Mouse (Mus musculus) heart, embryonic 10.5 days (tissue): ENCODE results near the gene Capn1. TPM values are rescaled to one million over a fixed set of nuclear protein-coding genes. Genes with fewer than 3 reads are reported as not detected.

Experiments
- DNase-seq: peaks from one replicate; pipeline ENCODE4 v3.0.0-alpha.2; 2017; ENCODE audit warnings: low spot score
- H3K27ac ChIP-seq: fragments of 300-500 bp; sonication (generic); 2 replicates; pipeline ENCODE4 v1.5.1; 2016; ENCODE audit warnings: mild to moderate bottlenecking
- H3K27me3 ChIP-seq: fragments of 300-500 bp; sonication (generic); 2 replicates; pipeline ENCODE4 v1.6.1; 2016; ENCODE audit warnings: mild to moderate bottlenecking; ENCODE audit not compliant: poor library complexity, insufficient read depth, severe bottlenecking
- H3K36me3 ChIP-seq: fragments of 300-500 bp; sonication (generic); 2 replicates; pipeline ENCODE4 v1.6.1; 2016; ENCODE audit warnings: mild to moderate bottlenecking, moderate library complexity
- H3K4me1 ChIP-seq: fragments of 300-500 bp; sonication (generic); 2 replicates; pipeline ENCODE4 v1.6.1; 2016; ENCODE audit warnings: mild to moderate bottlenecking
- H3K4me3 ChIP-seq: fragments of 300-500 bp; sonication (generic); 2 replicates; pipeline ENCODE4 v1.5.1; 2016; ENCODE audit warnings: mild to moderate bottlenecking, moderate library complexity
- H3K9me3 ChIP-seq: fragments of 300-500 bp; sonication (generic); 2 replicates; pipeline ENCODE4 v1.6.1; 2016; ENCODE audit warnings: mild to moderate bottlenecking, moderate library complexity
- WGBS: fragments of 180-500 bp; shearing (Covaris S2); methylation state at CpG from one replicate; pipeline ENCODE4 v1.1.7; 2016; 5-methylcytosine and 5-hydroxymethylcytosine counted together
- polyA plus RNA-seq: library from polyadenylated mRNA; unstranded; fragments of >200 nt; fragmentation: Nextera tagmentation; extraction: Ambion mirVana; gene quantifications from 2 replicates; pipeline ENCODE4 v1.2.1, GENCODE M21; 2016

The Capn1 gene
- polyA plus RNA-seq, 1 experiment from 2014 or later, result 7.4 TPM

DNA sequence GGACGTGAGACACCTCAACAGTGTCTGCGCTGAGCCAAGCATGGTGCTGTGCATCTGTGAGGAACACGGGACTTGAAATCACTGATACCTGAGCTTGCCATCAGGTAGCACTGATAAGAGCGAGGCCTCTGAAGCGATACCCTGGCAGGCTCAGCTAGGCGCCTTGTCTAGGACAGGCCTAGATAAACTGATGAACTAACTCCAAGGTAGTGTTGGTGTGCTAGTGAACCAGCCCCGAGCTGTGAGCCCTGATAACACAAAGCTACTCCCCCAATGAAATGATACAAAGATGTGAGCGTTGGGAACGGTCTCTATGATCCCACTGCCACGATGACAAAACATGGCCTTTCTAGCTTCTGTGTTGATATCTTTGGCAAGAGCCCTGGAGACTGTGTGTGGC lies 48.0 kb downstream of the Capn1 start:
- DNase-seq, result no peak
- Histone ChIP-seq H3K4me3 (no peak overlapping the region), H3K4me1 (peaks cover 24% of the 10 kb centered on the region), H3K27ac (no peak overlapping the region), H3K9me3 (no peaks in the 10 kb centered on the region), H3K27me3 (0 out of 2 replicates have a peak, but pooled peaks cover 8% of the 10 kb centered on the region), H3K36me3 (no peaks in the 10 kb centered on the region)
- WGBS, result 73% methylated on average over 10 of the region's 10 CpGs

DNA sequence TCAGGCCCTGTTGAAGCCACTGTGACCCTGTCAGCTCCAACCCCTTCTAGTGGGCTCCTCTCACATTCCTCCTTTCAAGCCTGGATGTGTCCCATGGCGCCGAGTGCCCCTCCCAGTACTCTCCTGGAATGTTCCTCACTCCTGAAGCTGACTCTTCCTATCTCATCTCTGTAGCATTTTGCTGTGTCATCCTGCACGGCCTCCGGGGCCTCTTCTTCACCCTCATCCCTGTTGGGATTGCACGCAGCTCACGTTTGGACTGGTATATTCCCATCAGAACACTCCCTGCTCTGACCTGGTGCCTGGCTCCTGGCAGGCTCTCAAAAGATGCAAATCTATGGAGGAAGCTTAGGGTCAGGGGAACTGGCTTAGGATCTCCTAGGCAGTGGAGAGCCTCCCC lies 48.9 kb downstream of the Capn1 start:
- Histone ChIP-seq H3K27me3 (0 out of 2 replicates have a peak, but pooled peaks cover 2% of the 10 kb centered on the region), H3K4me1 (peaks cover 28% of the 10 kb centered on the region), H3K9me3 (no peaks in the 10 kb centered on the region), H3K27ac (peak overlapping the region; percentile 30; the same call in 1 of the 2 replicates), H3K36me3 (peaks cover under 1% of the 10 kb centered on the region; the same call in 1 of the 2 replicates), H3K4me3 (no peak overlapping the region)
- DNase-seq, result no peak
- WGBS, result 37% methylated on average over 6 of the region's 6 CpGs

- 96% methylated on average over 2 of the region's 2 CpGs for WGBS
- no peak for DNase-seq
- no peaks in the 10 kb centered on the region for H3K27me3 ChIP-seq
- no peak overlapping the region for H3K27ac ChIP-seq
- peaks cover 37% of the 10 kb centered on the region for H3K4me1 ChIP-seq
- no peaks in the 10 kb centered on the region for H3K9me3 ChIP-seq
- no peak overlapping the region for H3K4me3 ChIP-seq
- H3K36me3 ChIP-seq, result peaks cover 9% of the 10 kb centered on the region
These were observed 49.8 kb downstream of the Capn1 start for GRCm38 (mm10) chr19:5965910-5966309.

DNA sequence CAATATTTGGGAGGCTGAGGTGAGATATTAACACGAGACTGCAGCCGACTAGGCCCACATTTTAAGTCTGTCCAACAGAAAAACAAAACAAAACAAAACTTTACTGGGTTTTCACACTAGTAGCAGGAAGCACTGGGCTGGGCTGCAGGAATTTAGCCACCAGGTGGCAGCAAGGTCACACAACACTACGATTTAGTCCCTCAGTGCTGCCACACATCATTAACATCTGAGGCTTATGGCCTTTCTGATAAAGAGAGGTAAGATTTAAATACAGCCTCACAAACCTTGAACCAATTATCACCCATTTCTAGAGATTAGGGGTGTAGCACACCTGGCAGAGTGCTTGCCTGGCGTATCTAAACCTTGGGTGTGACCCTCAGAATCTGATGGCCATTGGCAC lies 50.4 kb downstream of the Capn1 start:
- Histone ChIP-seq H3K4me1 (peaks cover 38% of the 10 kb centered on the region), H3K27me3 (no peaks in the 10 kb centered on the region), H3K36me3 (peaks cover 15% of the 10 kb centered on the region), H3K9me3 (no peaks in the 10 kb centered on the region), H3K27ac (peak overlapping the region; percentile 86; the same call in 1 of the 2 replicates), H3K4me3 (no peak overlapping the region)
- DNase-seq, result no peak
- WGBS, result 5% methylated on average over 4 of the region's 4 CpGs

GRCm38 (mm10) chr19:5964804-5965203 lies 50.9 kb downstream of the Capn1 start:
- WGBS, result 87% methylated on average over 2 of the region's 2 CpGs
- no peaks in the 10 kb centered on the region for H3K27me3 ChIP-seq
- DNase-seq, result no peak
- H3K4me1 ChIP-seq, result peaks cover 38% of the 10 kb centered on the region
- H3K27ac ChIP-seq, result peak overlapping the region; percentile 86; the same call in 1 of the 2 replicates
- peak overlapping the region; percentile 79 for H3K4me3 ChIP-seq
- H3K36me3 ChIP-seq, result peaks cover 17% of the 10 kb centered on the region
- H3K9me3 ChIP-seq, result no peaks in the 10 kb centered on the region

DNA sequence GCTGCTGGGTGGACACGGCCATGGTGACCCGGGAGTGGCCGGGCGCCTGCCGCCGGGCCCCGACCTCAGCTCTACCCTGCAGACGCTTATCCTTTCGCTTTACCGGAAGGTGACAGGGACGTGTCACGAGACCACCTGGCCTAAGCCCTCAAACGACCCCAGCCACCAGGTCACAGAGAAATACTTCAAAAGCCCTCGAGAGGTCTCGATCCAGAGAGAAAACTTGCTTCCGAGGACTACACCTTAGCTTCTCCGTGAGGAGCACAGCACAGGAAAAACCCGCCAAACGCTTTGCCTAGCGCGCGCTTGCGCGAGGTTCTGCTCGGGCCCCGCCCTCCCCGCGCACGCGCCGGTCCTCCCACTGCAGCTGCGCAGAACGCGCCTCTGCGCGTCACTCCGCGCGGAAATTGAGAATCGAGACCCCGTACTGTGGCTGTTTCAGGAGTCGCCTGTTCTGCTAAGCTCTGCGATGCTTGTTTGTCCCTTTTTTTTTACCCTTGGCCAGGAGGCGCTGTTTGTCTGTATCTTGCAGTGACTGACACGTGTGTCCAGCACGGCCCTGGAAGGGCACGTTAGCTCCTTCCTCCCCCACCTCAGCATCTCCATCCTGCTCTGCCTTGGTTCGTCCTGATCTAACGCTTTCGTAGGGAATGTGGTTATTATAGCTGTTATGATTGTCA lies 51.7 kb downstream of the Capn1 start, which contains the start of gene Pola2:
Pola2 (minus strand) TSS at position 320 of the 680 bp plus-strand sequence.
- no peaks in the 10 kb centered on the region for H3K27me3 ChIP-seq
- peaks cover 25% of the 10 kb centered on the region for H3K36me3 ChIP-seq
- H3K4me1 ChIP-seq, result peaks cover 38% of the 10 kb centered on the region
- WGBS, result under 1% methylated on average over 50 of the region's 50 CpGs
- peak within 1 kb of the TSS; percentile 86 for H3K27ac ChIP-seq
- peak within 1 kb of the TSS; percentile 79 for H3K4me3 ChIP-seq
- no peaks in the 10 kb centered on the region for H3K9me3 ChIP-seq
- peak; percentile 93 for DNase-seq

GRCm38 (mm10) chr19:5962651-5963050 lies 53.0 kb downstream of the Capn1 start:
- DNase-seq, result no peak
- H3K9me3 ChIP-seq, result no peaks in the 10 kb centered on the region
- H3K27me3 ChIP-seq, result no peaks in the 10 kb centered on the region
- peaks cover 38% of the 10 kb centered on the region for H3K36me3 ChIP-seq
- H3K27ac ChIP-seq, result no peak overlapping the region
- peak overlapping the region; percentile 79 for H3K4me3 ChIP-seq
- 34% methylated on average over 1 of the region's 1 CpGs for WGBS
- peaks cover 38% of the 10 kb centered on the region for H3K4me1 ChIP-seq

- H3K4me3 ChIP-seq, result no peak overlapping the region
- H3K27ac ChIP-seq, result no peak overlapping the region
- no peaks in the 10 kb centered on the region for H3K9me3 ChIP-seq
- WGBS, result 87% methylated on average over 5 of the region's 5 CpGs
- H3K36me3 ChIP-seq, result peaks cover 72% of the 10 kb centered on the region
- no peak for DNase-seq
- peaks cover 48% of the 10 kb centered on the region for H3K4me1 ChIP-seq
- no peaks in the 10 kb centered on the region for H3K27me3 ChIP-seq
These were observed 58.3 kb downstream of the Capn1 start for GRCm38 (mm10) chr19:5957371-5957770.

GRCm38 (mm10) chr19:5956685-5957084 lies 59.0 kb downstream of the Capn1 start:
- no peak overlapping the region for H3K27ac ChIP-seq
- H3K36me3 ChIP-seq, result peaks cover 75% of the 10 kb centered on the region
- H3K9me3 ChIP-seq, result no peaks in the 10 kb centered on the region
- DNase-seq, result peak; percentile 91
- H3K4me1 ChIP-seq, result peaks cover 52% of the 10 kb centered on the region
- WGBS, result 23% methylated on average over 3 of the region's 3 CpGs
- no peaks in the 10 kb centered on the region for H3K27me3 ChIP-seq
- H3K4me3 ChIP-seq, result no peak overlapping the region

GRCm38 (mm10) chr19:5955704-5956670 lies 59.7 kb downstream of the Capn1 start:
- H3K9me3 ChIP-seq, result no peaks in the 10 kb centered on the region
- 58% methylated on average over 28 of the region's 28 CpGs for WGBS
- 0 out of 2 replicates have a peak overlapping the region, but pooled peaks have one; percentile 8 for H3K4me3 ChIP-seq
- no peak for DNase-seq
- peaks cover 75% of the 10 kb centered on the region for H3K36me3 ChIP-seq
- H3K4me1 ChIP-seq, result peaks cover 50% of the 10 kb centered on the region
- no peaks in the 10 kb centered on the region for H3K27me3 ChIP-seq
- H3K27ac ChIP-seq, result peak overlapping the region; percentile 47; the same call in 1 of the 2 replicates

- Histone ChIP-seq H3K9me3 (no peaks in the 10 kb centered on the region), H3K4me1 (peaks cover 49% of the 10 kb centered on the region), H3K36me3 (peaks cover 78% of the 10 kb centered on the region), H3K27ac (0 out of 2 replicates have a peak overlapping the region, but pooled peaks have one; percentile 30), H3K27me3 (no peaks in the 10 kb centered on the region), H3K4me3 (no peak overlapping the region)
- 90% methylated on average over 10 of the region's 10 CpGs for WGBS
- DNase-seq, result no peak
These were observed 60.8 kb downstream of the Capn1 start for GRCm38 (mm10) chr19:5954936-5955335.

DNA sequence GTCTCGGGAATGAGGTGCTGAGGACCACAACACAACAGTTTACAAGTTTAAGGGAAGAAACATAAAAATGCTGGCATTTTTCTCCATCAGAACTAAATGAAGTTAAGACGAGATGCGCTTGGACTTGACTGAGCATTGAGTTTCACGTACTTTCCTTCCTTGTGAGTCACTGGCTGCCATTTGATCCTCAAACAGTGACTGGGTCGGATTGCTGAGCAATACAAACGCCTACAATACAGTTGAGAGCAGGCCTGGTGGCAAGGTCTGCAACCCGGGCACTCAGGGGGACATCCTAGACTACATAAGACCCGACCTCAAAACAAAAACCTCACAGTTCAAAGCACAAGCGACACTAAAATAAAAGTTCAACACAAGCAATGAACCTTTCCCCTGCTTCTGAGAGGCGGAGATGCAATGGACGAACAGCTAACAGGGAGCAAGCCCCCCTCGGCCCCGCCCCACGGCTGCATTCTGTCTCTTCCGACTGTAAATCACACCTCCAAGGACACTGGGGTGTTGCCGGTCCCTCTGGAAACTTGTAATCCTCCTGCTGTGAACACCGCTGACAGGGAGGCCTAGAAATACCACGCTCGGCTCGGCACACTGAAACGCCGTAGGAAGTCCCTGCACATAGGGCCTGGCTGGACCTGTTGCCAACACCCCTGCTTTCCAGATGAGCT lies 61.5 kb downstream of the Capn1 start:
- no peaks in the 10 kb centered on the region for H3K9me3 ChIP-seq
- H3K4me1 ChIP-seq, result peaks cover 49% of the 10 kb centered on the region
- WGBS, result 76% methylated on average over 22 of the region's 22 CpGs
- no peaks in the 10 kb centered on the region for H3K27me3 ChIP-seq
- peak overlapping the region; percentile 87 for H3K27ac ChIP-seq
- DNase-seq, result no peak
- H3K36me3 ChIP-seq, result peaks cover 78% of the 10 kb centered on the region
- H3K4me3 ChIP-seq, result no peak overlapping the region
